Mouse (Mus musculus) intestine, embryonic 15.5 days (tissue): ENCODE results near the gene Cutal. TPM values are rescaled to one million over a fixed set of nuclear protein-coding genes. Genes with fewer than 3 reads are reported as not detected.
A peak's percentile ranks its signal among the peaks of the same experiment; 100 is the strongest.

ENCODE experiments used
- ATAC-seq: fragments of 200-750 bp; cut with Nextera tagmentation; 2 replicates; pipeline ENCODE4 v1.8.0; 2017; ENCODE audit warnings: moderate TSS enrichment, moderate library complexity
- H3K27ac ChIP-seq: fragments of 300-500 bp; sonication (generic); 2 replicates; pipeline ENCODE4 v1.5.1; 2015; ENCODE audit warnings: mild to moderate bottlenecking, inconsistent platforms
- H3K27me3 ChIP-seq: fragments of 300-500 bp; sonication (generic); replicated peaks from 2 replicates; pipeline ENCODE4 v1.6.1; 2015; ENCODE audit warnings: inconsistent platforms
- H3K36me3 ChIP-seq: fragments of 300-500 bp; sonication (generic); 2 replicates; pipeline ENCODE4 v1.6.1; 2015; ENCODE audit warnings: inconsistent platforms
- H3K4me1 ChIP-seq: fragments of 300-500 bp; sonication (generic); replicated peaks from 2 replicates; pipeline ENCODE4 v1.6.1; 2015; ENCODE audit warnings: inconsistent platforms
- H3K4me2 ChIP-seq: fragments of 300-500 bp; sonication (generic); replicated peaks from 2 replicates; pipeline ENCODE4 v1.6.1; 2015; ENCODE audit warnings: mild to moderate bottlenecking, inconsistent platforms
- H3K4me3 ChIP-seq: fragments of 300-500 bp; sonication (generic); replicated peaks from 2 replicates; pipeline ENCODE4 v1.5.1; 2015; ENCODE audit warnings: inconsistent platforms
- H3K9ac ChIP-seq: fragments of 300-500 bp; sonication (generic); 2 replicates; pipeline ENCODE4 v1.6.1; 2015; ENCODE audit warnings: inconsistent platforms
- H3K9me3 ChIP-seq: fragments of 300-500 bp; sonication (generic); 2 replicates; pipeline ENCODE4 v1.6.1; 2016; ENCODE audit warnings: inconsistent platforms
- WGBS: fragments of 180-500 bp; shearing (Covaris S2); methylation state at CpG from one replicate; pipeline ENCODE4 v1.1.7; 2015; 5-methylcytosine and 5-hydroxymethylcytosine counted together
- polyA plus RNA-seq: library from polyadenylated mRNA; unstranded; fragments of >200 nt; fragmentation: Nextera tagmentation; extraction: Ambion mirVana; gene quantifications from 2 replicates; pipeline ENCODE4 v1.2.1, GENCODE M21; 2015

Gene Cutal
- polyA plus RNA-seq, 1 experiment from 2014 or later: 5.7 TPM

GRCm38 (mm10) chr2:34909719-34910118, 35.5 kb downstream of the Cutal start:
- H3K4me1 ChIP-seq: 0 out of 2 replicates have a peak, but pooled peaks cover 4% of the 10 kb centered on the region
- H3K9me3 ChIP-seq: no peaks in the 10 kb centered on the region
- no peak for ATAC-seq
- no peak overlapping the region for H3K4me2 ChIP-seq
- H3K4me3 ChIP-seq: no peak overlapping the region
- H3K27ac ChIP-seq: no peak overlapping the region
- no peaks in the 10 kb centered on the region for H3K27me3 ChIP-seq
- no peaks in the 10 kb centered on the region for H3K36me3 ChIP-seq
- WGBS: 92% methylated on average over 4 of the region's 4 CpGs
- no peak overlapping the region for H3K9ac ChIP-seq

- no peak for ATAC-seq
- no peak overlapping the region for H3K4me3 ChIP-seq
- H3K4me1 ChIP-seq: 0 out of 2 replicates have a peak, but pooled peaks cover 9% of the 10 kb centered on the region
- H3K36me3 ChIP-seq: no peaks in the 10 kb centered on the region
- no peak overlapping the region for H3K4me2 ChIP-seq
- H3K9me3 ChIP-seq: no peaks in the 10 kb centered on the region
- no peak overlapping the region for H3K27ac ChIP-seq
- no peaks in the 10 kb centered on the region for H3K27me3 ChIP-seq
- WGBS: 84% methylated on average over 5 of the region's 5 CpGs
- H3K9ac ChIP-seq: no peak overlapping the region
Measured at GRCm38 (mm10) chr2:34911871-34912270, 37.7 kb downstream of the Cutal start.

- Histone ChIP-seq H3K27ac (no peak overlapping the region), H3K4me2 (peak overlapping the region; percentile 88), H3K36me3 (no peaks in the 10 kb centered on the region), H3K4me3 (peak overlapping the region; percentile 62), H3K4me1 (0 out of 2 replicates have a peak, but pooled peaks cover 9% of the 10 kb centered on the region), H3K9ac (no peak overlapping the region), H3K27me3 (no peaks in the 10 kb centered on the region), H3K9me3 (no peaks in the 10 kb centered on the region)
- WGBS: 49% methylated on average over 7 of the region's 7 CpGs
- no peak for ATAC-seq
Measured at GRCm38 (mm10) chr2:34912613-34913012, 38.4 kb downstream of the Cutal start.

GRCm38 (mm10) chr2:34913218-34914068, 39.2 kb downstream of the Cutal start, which contains the start of gene Phf19:
Phf19 (minus strand) TSS chr2:34914026.
- Histone ChIP-seq H3K36me3 (no peaks in the 10 kb centered on the region), H3K4me3 (peak within 1 kb of the TSS; percentile 62), H3K9me3 (no peaks in the 10 kb centered on the region), H3K4me2 (peak within 1 kb of the TSS; percentile 88), H3K4me1 (0 out of 2 replicates have a peak, but pooled peaks cover 9% of the 10 kb centered on the region), H3K9ac (peak within 1 kb of the TSS; percentile 53), H3K27ac (peak within 1 kb of the TSS; percentile 28), H3K27me3 (no peaks in the 10 kb centered on the region)
- under 1% methylated on average over 59 of the region's 64 CpGs for WGBS
- ATAC-seq: peak; percentile 52

GRCm38 (mm10) chr2:34914069-34914822, 40.0 kb downstream of the Cutal start:
- Histone ChIP-seq H3K27me3 (no peaks in the 10 kb centered on the region), H3K4me3 (peak overlapping the region; percentile 62), H3K36me3 (no peaks in the 10 kb centered on the region), H3K4me2 (peak overlapping the region; percentile 88), H3K4me1 (0 out of 2 replicates have a peak, but pooled peaks cover 9% of the 10 kb centered on the region), H3K9ac (peak overlapping the region; percentile 53), H3K9me3 (no peaks in the 10 kb centered on the region), H3K27ac (peak overlapping the region; percentile 28; the same call in 1 of the 2 replicates)
- 2% methylated on average over 35 of the region's 50 CpGs for WGBS
- ATAC-seq: peak; percentile 84

- Histone ChIP-seq H3K9me3 (no peaks in the 10 kb centered on the region), H3K4me1 (0 out of 2 replicates have a peak, but pooled peaks cover 9% of the 10 kb centered on the region), H3K4me2 (peak overlapping the region; percentile 88), H3K36me3 (no peaks in the 10 kb centered on the region), H3K4me3 (peak overlapping the region; percentile 62), H3K27me3 (no peaks in the 10 kb centered on the region), H3K27ac (peak overlapping the region; percentile 28), H3K9ac (peak overlapping the region; percentile 20; the same call in 1 of the 2 replicates)
- ATAC-seq: peak; percentile 67
- 7% methylated on average over 2 of the region's 2 CpGs for WGBS
Measured at GRCm38 (mm10) chr2:34914823-34915082, 40.6 kb downstream of the Cutal start.

- Histone ChIP-seq H3K36me3 (no peaks in the 10 kb centered on the region), H3K9me3 (no peaks in the 10 kb centered on the region), H3K27ac (peak overlapping the region; percentile 28), H3K9ac (no peak overlapping the region), H3K27me3 (no peaks in the 10 kb centered on the region), H3K4me2 (peak overlapping the region; percentile 88), H3K4me1 (0 out of 2 replicates have a peak, but pooled peaks cover 9% of the 10 kb centered on the region), H3K4me3 (no peak overlapping the region)
- no peak for ATAC-seq
- WGBS: 66% methylated on average over 2 of the region's 2 CpGs
Measured at GRCm38 (mm10) chr2:34915103-34915502, 40.9 kb downstream of the Cutal start.

- no peaks in the 10 kb centered on the region for H3K9me3 ChIP-seq
- no peak overlapping the region for H3K4me2 ChIP-seq
- no peak overlapping the region for H3K27ac ChIP-seq
- H3K36me3 ChIP-seq: no peaks in the 10 kb centered on the region
- ATAC-seq: no peak
- no peak overlapping the region for H3K4me3 ChIP-seq
- H3K4me1 ChIP-seq: 0 out of 2 replicates have a peak, but pooled peaks cover under 1% of the 10 kb centered on the region
- H3K27me3 ChIP-seq: no peaks in the 10 kb centered on the region
- H3K9ac ChIP-seq: no peak overlapping the region
- WGBS: 47% methylated on average over 2 of the region's 2 CpGs
Measured at GRCm38 (mm10) chr2:34920144-34920543, 45.9 kb downstream of the Cutal start.

GRCm38 (mm10) chr2:34922729-34923128, 48.5 kb downstream of the Cutal start:
- no peak overlapping the region for H3K4me3 ChIP-seq
- H3K4me2 ChIP-seq: no peak overlapping the region
- no peak overlapping the region for H3K9ac ChIP-seq
- ATAC-seq: no peak
- no peaks in the 10 kb centered on the region for H3K9me3 ChIP-seq
- no peaks in the 10 kb centered on the region for H3K36me3 ChIP-seq
- H3K27me3 ChIP-seq: no peaks in the 10 kb centered on the region
- H3K4me1 ChIP-seq: no peaks in the 10 kb centered on the region
- WGBS: 6% methylated on average over 2 of the region's 2 CpGs
- no peak overlapping the region for H3K27ac ChIP-seq

GRCm38 (mm10) chr2:34927320-34927719, 53.1 kb downstream of the Cutal start:
- Histone ChIP-seq H3K4me3 (no peak overlapping the region), H3K9ac (no peak overlapping the region), H3K27me3 (no peaks in the 10 kb centered on the region), H3K4me1 (no peaks in the 10 kb centered on the region), H3K36me3 (no peaks in the 10 kb centered on the region), H3K9me3 (no peaks in the 10 kb centered on the region), H3K4me2 (no peak overlapping the region), H3K27ac (no peak overlapping the region)
- ATAC-seq: peak; percentile 82
- WGBS: 56% methylated on average over 5 of the region's 5 CpGs

GRCm38 (mm10) chr2:34937460-34937859, 63.3 kb downstream of the Cutal start:
- Histone ChIP-seq H3K27me3 (no peaks in the 10 kb centered on the region), H3K27ac (no peak overlapping the region), H3K9me3 (no peaks in the 10 kb centered on the region), H3K9ac (no peak overlapping the region), H3K4me3 (no peak overlapping the region), H3K4me2 (no peak overlapping the region), H3K4me1 (no peaks in the 10 kb centered on the region), H3K36me3 (no peaks in the 10 kb centered on the region)
- 16% methylated on average over 5 of the region's 5 CpGs for WGBS
- no peak for ATAC-seq
